Mouse (Mus musculus) limb, embryonic 10.5 days (tissue): ENCODE results near the gene Mettl26. TPM values are rescaled to one million over a fixed set of nuclear protein-coding genes. Genes with fewer than 3 reads are reported as not detected.
"Not testable (repeated sequence)": the region's sequence is repeated elsewhere in the genome, so short reads cannot be mapped to it uniquely, and the experiment has no call there.

Experiments used
- DNase-seq: peaks from one replicate; pipeline ENCODE4 v3.0.0-alpha.2; 2017; ENCODE audit warnings: low spot score
- H3K27ac ChIP-seq: fragments of 300-500 bp; sonication (generic); 2 replicates; pipeline ENCODE4 v1.5.1; 2016; ENCODE audit warnings: mild to moderate bottlenecking
- H3K27me3 ChIP-seq: fragments of 300-500 bp; sonication (generic); 2 replicates; pipeline ENCODE4 v1.6.1; 2016; ENCODE audit warnings: low read depth, mild to moderate bottlenecking; ENCODE audit not compliant: poor library complexity, severe bottlenecking
- H3K36me3 ChIP-seq: fragments of 300-500 bp; sonication (generic); 2 replicates; pipeline ENCODE4 v1.6.1; 2016; ENCODE audit warnings: mild to moderate bottlenecking, moderate library complexity
- H3K4me1 ChIP-seq: fragments of 300-500 bp; sonication (generic); 2 replicates; pipeline ENCODE4 v1.6.1; 2016
- H3K4me3 ChIP-seq: fragments of 300-500 bp; sonication (generic); 2 replicates; pipeline ENCODE4 v1.5.1; 2016; ENCODE audit warnings: mild to moderate bottlenecking, moderate library complexity
- H3K9me3 ChIP-seq: fragments of 300-500 bp; sonication (generic); replicated peaks from 2 replicates; pipeline ENCODE4 v1.6.1; 2016; ENCODE audit warnings: mild to moderate bottlenecking
- WGBS: fragments of 180-500 bp; shearing (Covaris S2); methylation state at CpG from one replicate; pipeline ENCODE4 v1.1.7; 2016; 5-methylcytosine and 5-hydroxymethylcytosine counted together
- polyA plus RNA-seq: library from polyadenylated mRNA; unstranded; fragments of >200 nt; fragmentation: Nextera tagmentation; extraction: Ambion mirVana; gene quantifications from 2 replicates; pipeline ENCODE4 v1.2.1, GENCODE M21; 2016

Mettl26 gene
- polyA plus RNA-seq, 1 experiment from 2014 or later = 69.6 TPM

DNA sequence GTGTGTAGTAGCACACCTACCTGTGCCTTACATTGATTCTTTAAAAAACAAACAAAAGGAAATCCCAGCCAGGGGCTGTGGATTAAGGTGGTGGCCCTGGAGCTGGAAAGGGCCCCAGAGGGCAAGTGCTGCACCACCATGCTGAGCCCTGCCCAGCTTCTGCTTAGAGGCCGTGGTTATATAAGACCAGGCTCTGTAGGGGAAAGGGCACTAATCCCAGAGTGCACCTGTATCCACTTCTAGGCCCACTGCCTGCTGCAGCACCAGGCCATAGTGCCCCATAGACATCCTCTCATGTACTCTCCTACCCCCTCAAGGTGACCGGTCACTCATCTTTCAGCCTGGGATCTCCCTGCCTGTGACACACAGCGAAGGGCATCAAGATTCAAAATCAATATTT is 8.7 kb upstream of the Mettl26 start:
- H3K27ac ChIP-seq = no peak overlapping the region
- H3K27me3 ChIP-seq = no peaks in the 10 kb centered on the region
- H3K4me3 ChIP-seq = no peak overlapping the region
- no peaks in the 10 kb centered on the region for H3K9me3 ChIP-seq
- peaks cover 35% of the 10 kb centered on the region for H3K4me1 ChIP-seq
- H3K36me3 ChIP-seq = no peaks in the 10 kb centered on the region
- WGBS = 94% methylated on average over 3 of the region's 3 CpGs
- no peak for DNase-seq

DNA sequence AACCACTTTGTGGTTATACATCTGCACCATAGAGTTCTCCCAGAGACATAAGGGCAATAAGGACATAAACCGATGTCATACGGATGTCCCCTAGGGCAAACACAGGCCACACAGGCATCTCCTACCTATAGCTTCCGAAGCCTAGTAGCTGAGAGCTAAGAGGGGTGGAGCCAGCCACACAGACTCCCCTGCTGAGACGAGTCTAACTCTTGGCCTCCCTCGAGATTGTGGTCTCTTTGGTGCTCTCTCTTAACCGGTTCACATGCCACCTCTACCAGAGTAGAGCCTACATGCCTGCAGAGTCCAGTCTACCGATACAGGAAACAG is 7.4 kb upstream of the Mettl26 start:
- WGBS = 10% methylated on average over 7 of the region's 7 CpGs
- Histone ChIP-seq H3K4me3 (peak overlapping the region; percentile 78), H3K4me1 (peaks cover 24% of the 10 kb centered on the region), H3K9me3 (no peaks in the 10 kb centered on the region), H3K27me3 (no peaks in the 10 kb centered on the region), H3K27ac (peak overlapping the region; percentile 71), H3K36me3 (no peaks in the 10 kb centered on the region)
- DNase-seq = no peak

DNA sequence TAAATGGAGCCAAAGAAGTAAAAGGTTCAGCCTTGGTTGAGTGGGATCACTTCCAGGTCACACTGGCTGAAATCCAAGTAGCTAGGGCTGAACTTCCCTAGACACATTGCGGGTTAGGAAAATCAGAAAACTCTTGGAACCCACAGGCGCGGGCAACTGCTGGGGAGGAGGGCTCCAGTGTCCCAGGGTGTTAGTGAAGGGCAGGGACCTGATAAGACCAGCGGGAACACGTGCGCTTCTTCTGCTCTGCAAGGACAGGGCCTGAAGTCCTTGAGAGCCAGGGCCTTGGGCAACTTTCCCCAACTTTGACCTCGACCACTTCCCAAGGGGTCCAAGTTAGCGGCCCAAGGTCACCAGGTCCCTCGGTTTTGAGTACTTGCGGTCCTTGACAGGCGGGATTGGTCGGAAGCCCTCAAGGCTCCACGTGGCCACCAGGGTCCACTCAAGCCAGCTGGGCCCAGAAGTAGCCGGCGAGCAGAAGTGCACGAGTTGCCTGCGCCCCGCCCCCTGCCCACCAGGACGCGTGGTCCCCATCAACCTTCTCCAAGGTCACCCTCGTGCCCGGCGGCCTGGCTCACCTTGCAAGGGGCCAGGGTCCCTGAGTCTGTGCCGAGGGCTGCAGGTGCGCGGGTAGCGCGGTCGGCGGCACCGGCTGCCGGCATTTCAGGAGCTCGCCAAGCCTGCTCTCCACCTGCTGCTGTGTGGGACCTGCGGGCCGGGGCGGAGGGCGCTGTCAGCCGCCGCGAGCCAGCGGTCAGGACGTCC is 6.9 kb upstream of the Mettl26 start:
- H3K9me3 ChIP-seq = no peaks in the 10 kb centered on the region
- H3K27me3 ChIP-seq = no peaks in the 10 kb centered on the region
- 1% methylated on average over 42 of the region's 42 CpGs for WGBS
- DNase-seq = peak; percentile 83
- H3K27ac ChIP-seq = peak overlapping the region; percentile 71
- H3K4me3 ChIP-seq = peak overlapping the region; percentile 78
- no peaks in the 10 kb centered on the region for H3K36me3 ChIP-seq
- H3K4me1 ChIP-seq = peaks cover 24% of the 10 kb centered on the region

DNA sequence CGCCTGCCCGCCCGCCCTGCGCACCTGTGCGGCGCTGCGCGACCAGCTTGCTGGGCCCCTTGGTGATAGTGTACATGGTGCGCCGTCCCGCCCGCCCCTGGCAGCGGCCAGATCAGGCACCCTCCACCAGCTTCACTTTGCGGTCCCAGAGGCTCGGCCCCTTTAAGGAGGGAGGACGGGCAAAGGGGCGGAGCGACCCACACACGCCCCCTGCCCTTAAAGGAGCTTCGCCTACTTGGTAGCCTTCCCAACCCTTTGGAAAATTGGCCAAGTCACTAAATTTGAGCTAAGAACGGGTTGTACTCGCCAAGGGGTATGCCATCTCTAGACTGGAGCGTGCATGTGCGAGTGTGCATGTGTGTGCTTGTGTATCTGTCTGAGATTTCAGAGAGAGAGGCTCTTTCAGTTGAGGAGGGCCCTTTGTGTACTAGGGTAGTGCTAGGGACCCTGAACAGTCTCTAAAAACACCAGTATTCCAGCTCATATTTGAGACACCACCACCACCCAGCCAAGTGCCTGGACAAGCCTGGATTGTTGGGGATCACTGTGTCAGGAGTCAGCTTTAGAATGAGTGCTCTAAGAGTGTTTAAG is 6.2 kb upstream of the Mettl26 start, which contains the start of gene Mcrip2:
Gene Mcrip2 (minus strand): TSS at position 164 of the 591 bp plus-strand sequence.
- H3K4me1 ChIP-seq = peaks cover 29% of the 10 kb centered on the region
- H3K36me3 ChIP-seq = no peaks in the 10 kb centered on the region
- no peaks in the 10 kb centered on the region for H3K9me3 ChIP-seq
- no peaks in the 10 kb centered on the region for H3K27me3 ChIP-seq
- DNase-seq = no peak
- under 1% methylated on average over 24 of the region's 24 CpGs for WGBS
- peak within 1 kb of the TSS; percentile 71 for H3K27ac ChIP-seq
- H3K4me3 ChIP-seq = peak within 1 kb of the TSS; percentile 78

DNA sequence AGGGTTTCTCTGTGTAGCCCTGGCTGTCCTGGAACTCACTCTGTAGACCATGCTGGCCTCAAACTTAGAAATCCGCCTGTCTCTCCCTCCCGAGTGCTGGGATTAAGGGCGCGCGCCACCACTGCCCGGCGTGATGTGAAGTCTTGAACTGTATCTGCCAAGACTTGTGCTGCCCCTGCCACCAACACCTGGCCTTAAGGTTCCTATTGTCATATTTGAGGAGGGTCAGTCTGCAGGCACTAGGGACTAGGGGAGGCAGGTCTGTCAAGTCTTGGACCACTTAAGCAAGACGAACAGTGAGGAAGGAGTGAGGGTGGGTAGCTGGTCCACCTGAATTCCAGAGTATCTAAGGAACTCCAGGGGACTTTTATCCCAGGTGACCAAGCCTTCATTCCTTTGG is 5.4 kb upstream of the Mettl26 start:
- H3K9me3 ChIP-seq = no peaks in the 10 kb centered on the region
- 89% methylated on average over 8 of the region's 8 CpGs for WGBS
- no peaks in the 10 kb centered on the region for H3K36me3 ChIP-seq
- no peak overlapping the region for H3K27ac ChIP-seq
- DNase-seq = no peak
- H3K4me3 ChIP-seq = no peak overlapping the region
- H3K4me1 ChIP-seq = peaks cover 37% of the 10 kb centered on the region
- H3K27me3 ChIP-seq = no peaks in the 10 kb centered on the region

DNA sequence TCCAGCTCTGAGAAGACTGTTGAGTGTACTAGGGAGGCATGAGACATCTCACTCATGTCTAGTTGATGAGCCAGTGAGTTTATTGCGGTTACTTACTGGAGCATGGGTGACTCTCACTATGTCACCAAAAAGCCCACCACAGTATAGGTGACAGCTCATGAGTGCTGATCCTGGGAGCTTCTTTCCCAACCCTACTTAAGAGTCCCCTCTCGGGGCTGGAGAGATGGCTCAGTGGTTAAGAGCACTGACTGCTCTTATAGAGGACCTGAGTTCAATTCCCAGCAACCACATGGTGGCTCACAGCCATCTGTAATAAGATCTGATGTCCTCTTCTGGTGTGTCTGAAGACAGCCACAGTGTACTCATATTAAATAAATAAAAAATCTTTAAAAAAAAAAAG is 4.9 kb upstream of the Mettl26 start:
- Histone ChIP-seq H3K4me3 (no peak overlapping the region), H3K27me3 (no peaks in the 10 kb centered on the region), H3K27ac (no peak overlapping the region), H3K36me3 (no peaks in the 10 kb centered on the region), H3K4me1 (peaks cover 39% of the 10 kb centered on the region), H3K9me3 (no peaks in the 10 kb centered on the region)
- WGBS = 85% methylated on average over 2 of the region's 2 CpGs
- no peak for DNase-seq

DNA sequence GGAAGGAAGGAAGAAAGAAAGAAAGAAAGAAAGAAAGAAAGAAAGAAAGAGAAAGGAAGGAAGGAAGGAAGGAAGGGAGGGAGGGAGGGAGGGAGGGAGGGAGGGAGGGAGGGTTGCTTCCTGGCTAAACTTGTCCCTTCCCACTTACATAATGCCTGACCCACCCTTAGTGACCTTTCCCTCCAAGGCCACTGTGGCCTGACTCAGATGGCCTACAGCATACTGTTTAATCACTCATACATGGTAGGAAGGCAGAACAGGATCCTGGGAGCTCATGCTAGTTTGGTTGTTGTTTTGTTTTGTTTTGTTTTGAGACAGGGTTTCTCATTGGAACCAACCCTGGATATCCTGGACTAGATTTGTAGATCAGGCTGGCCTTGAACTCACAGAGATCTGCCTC is 3.3 kb upstream of the Mettl26 start:
- not testable (repeated sequence) for H3K36me3 ChIP-seq, DNase-seq, H3K27ac ChIP-seq, H3K27me3 ChIP-seq, H3K4me3 ChIP-seq, H3K9me3 ChIP-seq
- H3K4me1 ChIP-seq = peaks cover 47% of the 10 kb centered on the region

DNA sequence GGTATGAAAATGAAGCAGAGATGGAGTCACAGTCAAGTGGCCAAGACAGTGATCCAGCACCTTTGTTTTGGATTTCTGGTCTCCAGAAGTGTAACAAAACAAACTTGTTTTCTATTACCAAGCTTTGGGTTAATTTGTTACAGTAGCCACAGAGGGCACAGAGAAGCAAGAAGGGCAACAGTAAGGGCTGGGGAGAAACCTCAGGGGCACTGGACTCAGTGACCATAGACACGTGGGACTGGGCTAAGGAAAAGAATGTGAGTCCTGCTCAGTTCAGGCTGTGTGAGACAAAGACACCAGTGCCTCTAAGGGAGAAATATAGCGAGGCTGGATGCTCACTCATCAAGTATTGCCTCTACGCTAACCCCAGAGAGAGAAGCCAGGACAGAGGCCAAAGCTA is 2.2 kb upstream of the Mettl26 start:
- H3K27me3 ChIP-seq = no peaks in the 10 kb centered on the region
- H3K27ac ChIP-seq = no peak overlapping the region
- peaks cover 51% of the 10 kb centered on the region for H3K4me1 ChIP-seq
- no peak overlapping the region for H3K4me3 ChIP-seq
- WGBS = 81% methylated on average over 3 of the region's 3 CpGs
- no peaks in the 10 kb centered on the region for H3K9me3 ChIP-seq
- DNase-seq = no peak
- peaks cover 11% of the 10 kb centered on the region for H3K36me3 ChIP-seq

DNA sequence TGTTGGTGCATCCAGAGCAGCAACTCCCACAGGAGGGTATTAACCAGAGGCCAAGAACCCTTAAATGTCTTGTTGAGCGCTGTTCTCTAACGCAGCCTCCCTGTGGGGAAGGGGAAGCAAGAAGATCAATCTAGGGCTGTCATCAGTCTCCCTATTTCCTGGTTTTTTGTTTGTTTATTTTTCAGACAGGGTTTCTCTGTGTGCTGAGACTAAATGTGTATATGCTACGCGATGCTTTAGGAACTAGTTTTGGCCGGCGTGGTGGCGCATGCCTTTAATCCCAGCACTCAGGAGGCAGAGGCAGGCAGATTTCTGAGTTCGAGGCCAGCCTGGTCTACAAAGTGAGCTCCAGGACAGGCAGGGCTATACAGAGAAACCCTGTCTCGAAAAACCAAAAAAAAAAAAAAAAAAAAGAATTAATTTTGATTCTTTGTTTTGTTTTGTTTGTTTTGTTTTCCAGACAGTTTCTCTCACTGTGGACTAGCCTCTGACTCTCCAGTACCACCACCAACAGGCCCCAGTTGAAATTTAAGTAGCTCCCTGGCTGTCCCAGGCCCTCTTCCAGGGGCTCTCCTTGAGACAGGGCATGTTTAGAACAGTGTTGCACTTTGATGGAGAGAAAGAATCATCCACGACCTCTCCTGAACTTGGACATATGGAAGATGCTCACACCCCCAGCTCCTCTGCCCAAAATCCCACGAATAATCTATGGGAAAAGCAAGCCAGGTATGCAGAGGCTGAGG is 1.3 kb upstream of the Mettl26 start:
- Histone ChIP-seq H3K4me1 (peaks cover 49% of the 10 kb centered on the region), H3K27ac (peak overlapping the region; percentile 92; the same call in 1 of the 2 replicates), H3K27me3 (no peaks in the 10 kb centered on the region), H3K36me3 (peaks cover 20% of the 10 kb centered on the region), H3K9me3 (no peaks in the 10 kb centered on the region), H3K4me3 (peak overlapping the region; percentile 92)
- WGBS = 82% methylated on average over 11 of the region's 11 CpGs
- no peak for DNase-seq

DNA sequence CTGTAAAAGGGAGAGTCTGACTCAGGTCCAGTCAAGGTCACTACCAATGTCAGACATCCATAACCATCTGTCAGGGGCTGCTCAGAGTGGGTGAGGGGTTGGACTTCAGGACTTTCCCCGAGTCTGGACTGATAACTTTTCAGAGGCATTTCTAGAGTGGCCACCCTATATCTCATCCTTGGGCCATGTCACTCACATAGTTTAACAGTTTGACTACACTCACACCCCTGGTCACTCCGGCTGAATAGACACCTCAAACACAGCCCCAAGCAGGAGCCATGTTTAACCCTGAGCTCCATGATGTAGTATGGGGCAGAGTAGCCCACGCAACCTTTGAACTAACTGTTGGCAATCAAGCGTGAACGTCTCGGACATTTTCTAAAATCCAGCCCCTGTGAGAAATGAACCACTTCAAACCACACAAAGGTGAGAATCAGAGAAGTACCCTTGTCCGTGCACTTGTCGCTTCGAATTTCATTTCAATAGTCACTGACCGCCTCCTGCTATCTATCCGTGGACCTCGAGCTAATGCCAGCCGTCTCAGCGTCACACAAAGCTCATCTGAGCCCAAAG is 640 bp upstream of the Mettl26 start:
- Histone ChIP-seq H3K36me3 (peaks cover 27% of the 10 kb centered on the region), H3K4me3 (peak overlapping the region; percentile 92), H3K9me3 (no peaks in the 10 kb centered on the region), H3K27ac (peak overlapping the region; percentile 92), H3K4me1 (peaks cover 49% of the 10 kb centered on the region), H3K27me3 (no peaks in the 10 kb centered on the region)
- WGBS = 12% methylated on average over 14 of the region's 14 CpGs
- peak; percentile 47 for DNase-seq

DNA sequence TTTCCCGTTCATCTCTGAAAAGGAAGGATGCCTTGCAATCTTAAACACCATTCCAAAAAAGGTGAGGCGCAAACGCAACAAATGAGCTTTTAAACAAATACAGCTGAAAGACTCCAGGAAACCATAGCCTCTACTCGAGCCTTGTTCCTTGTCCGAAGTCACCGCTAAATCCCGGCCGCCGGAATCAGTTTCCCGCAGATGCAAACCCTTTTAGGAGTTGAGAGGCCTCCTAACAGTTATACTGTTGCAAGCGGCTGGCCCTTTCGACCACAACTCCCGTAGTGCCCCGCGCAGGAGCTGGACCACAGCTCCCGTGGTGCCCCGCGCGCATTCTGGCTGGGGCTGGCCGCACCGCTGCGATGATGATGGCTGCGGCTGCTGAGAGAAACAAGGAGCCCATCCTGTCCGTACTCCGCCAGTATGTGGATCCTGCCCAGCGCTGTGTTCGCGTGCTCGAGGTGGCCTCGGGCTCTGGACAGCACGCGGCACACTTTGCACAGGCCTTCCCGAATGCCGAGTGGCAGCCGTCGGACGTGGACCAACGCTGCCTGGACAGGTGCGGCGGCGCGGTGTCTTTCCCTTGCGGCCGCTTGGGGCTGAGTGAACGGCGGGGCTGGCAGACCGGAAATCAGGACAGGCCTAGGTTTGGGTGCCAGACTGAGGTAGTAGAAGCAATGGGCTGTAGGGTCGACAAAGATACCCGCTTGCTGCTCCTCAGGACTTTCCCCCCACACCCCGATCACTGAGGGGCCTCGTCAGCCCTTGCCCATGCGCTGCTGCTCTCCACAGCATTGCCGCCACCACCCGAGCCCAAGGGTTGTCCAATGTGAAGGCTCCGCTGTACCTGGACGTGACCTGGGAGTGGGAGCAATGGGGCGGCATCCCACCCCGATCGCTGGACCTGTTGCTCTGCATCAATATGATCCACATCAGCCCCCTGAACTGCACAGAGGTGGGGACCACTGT is 580 bp downstream of the Mettl26 start:
- peak; percentile 91 for DNase-seq
- no peaks in the 10 kb centered on the region for H3K27me3 ChIP-seq
- peak overlapping the region; percentile 92 for H3K4me3 ChIP-seq
- WGBS = 2% methylated on average over 59 of the region's 59 CpGs
- H3K4me1 ChIP-seq = peaks cover 61% of the 10 kb centered on the region
- H3K36me3 ChIP-seq = peaks cover 36% of the 10 kb centered on the region
- no peaks in the 10 kb centered on the region for H3K9me3 ChIP-seq
- peak overlapping the region; percentile 92 for H3K27ac ChIP-seq

DNA sequence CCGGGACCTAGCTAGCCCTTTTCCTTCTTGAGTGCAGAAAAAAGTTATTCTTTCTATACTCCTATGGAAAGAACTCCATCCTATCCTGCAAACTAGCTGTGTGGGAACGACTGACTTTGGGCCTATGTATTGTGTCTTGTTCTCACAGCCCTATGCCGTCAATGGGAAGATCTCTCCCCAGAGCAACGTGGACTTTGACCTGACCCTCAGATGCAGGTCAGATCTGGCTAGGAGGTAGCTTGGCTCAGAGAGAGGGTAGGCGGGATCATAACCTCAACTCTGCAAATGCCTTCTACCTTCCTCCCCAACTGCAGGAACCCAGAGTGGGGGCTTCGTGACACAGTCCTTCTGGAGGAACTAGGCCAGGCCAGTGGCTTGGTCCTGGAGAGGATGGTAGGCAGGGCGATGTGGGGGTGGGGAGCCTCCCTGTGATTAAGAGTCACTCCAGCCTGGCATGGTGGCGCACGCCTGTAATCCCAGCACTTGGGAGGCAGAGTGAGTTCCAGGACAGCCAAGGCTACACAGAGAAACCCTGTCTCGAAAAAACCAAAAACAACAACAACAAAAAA is 1.6 kb downstream of the Mettl26 start:
- 67% methylated on average over 10 of the region's 10 CpGs for WGBS
- H3K36me3 ChIP-seq = peaks cover 36% of the 10 kb centered on the region
- peaks cover 71% of the 10 kb centered on the region for H3K4me1 ChIP-seq
- H3K9me3 ChIP-seq = no peaks in the 10 kb centered on the region
- H3K27me3 ChIP-seq = no peaks in the 10 kb centered on the region
- no peak for DNase-seq
- peak overlapping the region; percentile 92 for H3K4me3 ChIP-seq
- peak overlapping the region; percentile 92 for H3K27ac ChIP-seq
